Mouse (Mus musculus) megakaryocyte, embryonic 14.5 days (primary cell): ENCODE results near the gene Gigyf1.

Source experiments
- FLI1 ChIP-seq: IDR thresholded peaks from 2 replicates; pipeline ENCODE4 v1.6.1; 2012; ENCODE audit warnings: low read length, inconsistent platforms, mixed read lengths
- GATA1 ChIP-seq: IDR thresholded peaks from 3 replicates; pipeline ENCODE4 v1.6.1; 2012; ENCODE audit warnings: mixed read lengths, low read length, inconsistent platforms, borderline replicate concordance

DNA sequence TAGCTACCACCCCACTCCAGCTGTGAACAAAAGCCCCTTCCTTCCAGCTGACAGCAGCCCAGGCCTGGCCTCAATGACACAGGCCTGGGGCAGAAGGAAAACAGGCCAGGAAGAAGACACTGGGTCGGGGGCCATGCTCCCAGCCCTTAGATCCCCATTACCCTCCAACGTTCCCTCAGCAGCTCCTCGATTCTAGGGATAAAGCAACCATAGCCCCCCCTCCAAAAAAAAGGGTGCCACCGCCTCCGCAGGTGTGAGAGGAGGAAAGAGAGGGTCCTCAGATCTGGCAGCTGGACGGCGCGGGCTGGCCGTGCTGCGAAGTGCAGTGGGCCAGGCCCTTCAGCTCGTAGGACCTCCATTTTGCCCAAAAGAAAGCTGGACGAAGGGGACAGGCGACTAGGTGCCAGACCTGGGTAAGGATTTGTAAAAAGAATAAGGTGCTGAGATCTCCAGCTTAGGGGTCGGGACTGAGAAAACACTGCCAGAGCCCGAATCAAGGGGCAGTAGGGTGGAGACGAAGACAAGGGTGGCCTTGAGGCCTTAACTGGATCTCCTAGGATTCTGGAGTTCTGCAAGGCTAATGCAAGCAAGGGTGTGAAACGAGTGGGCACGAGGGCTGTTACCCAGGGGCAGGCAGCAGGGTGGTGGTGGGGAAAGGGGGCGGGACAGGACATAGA, 13.9 kb downstream of the Gigyf1 start:
- TF ChIP-seq GATA1 (no peak), FLI1 (no peak)
